Mouse (Mus musculus) lung, postnatal 10 days (tissue): ENCODE data around the gene Eprs.
A peak's percentile ranks its signal among the peaks of the same experiment; 100 is the strongest.

Source experiments
- DNase-seq: peaks from one replicate; pipeline ENCODE4 v3.0.0; 2021

Eprs gene

DNA sequence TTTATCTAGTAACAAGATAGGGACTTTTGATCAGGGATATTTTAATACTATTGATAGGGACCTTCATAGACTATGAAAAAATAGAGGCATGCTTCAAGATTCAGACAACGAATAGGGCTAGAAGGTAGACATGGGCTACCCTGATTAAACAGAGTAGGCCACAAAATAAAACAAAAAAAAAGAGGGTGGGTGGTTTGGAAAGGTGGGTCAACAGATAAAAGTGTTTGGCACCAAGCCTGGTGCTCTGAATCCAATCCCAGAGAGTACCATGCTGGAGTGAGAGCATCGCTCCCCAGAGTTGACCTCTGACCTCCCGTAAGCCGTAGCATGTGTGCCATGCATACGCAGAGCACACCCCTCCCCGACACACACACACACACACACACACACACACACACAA lies 89.6 kb downstream of the Eprs start:
- DNase-seq: no peak

DNA sequence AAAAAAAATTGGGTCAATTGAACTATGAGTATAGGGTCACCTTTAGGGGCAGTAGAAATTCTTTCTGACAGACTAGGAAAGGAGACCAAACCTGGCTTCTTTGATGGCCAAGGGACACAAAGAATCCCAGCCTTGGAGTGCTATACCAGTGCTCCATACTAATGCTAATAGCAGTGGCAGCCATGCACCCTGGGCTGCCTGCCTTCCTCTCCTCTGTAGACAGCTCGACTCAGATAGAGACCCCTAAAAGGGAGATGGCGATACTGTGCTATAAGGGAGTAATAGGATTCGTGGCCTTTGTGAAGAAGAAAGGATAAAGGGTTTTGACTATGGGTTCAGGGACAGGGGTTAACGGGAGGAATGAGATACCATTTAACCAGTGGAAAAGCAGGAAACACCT lies 91.3 kb downstream of the Eprs start:
- no peak for DNase-seq

DNA sequence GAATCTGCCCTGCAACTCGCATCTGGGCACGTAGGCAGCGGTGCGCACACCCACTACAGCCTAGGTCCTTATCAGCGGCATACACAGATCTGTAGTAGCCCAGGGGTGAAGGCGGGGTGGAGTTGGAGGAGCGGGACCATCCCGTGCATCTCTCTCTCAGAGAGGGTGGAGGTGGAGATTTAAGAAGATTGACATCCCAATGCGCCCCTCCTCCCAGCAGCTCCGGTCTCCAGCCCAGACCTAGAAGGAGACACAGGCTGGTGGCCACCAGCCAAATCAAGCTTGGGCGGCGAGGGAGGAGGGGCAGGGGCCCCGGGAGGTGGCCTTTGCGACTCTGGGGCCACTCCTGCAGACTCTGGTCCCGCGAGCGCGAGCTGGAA lies 91.7 kb downstream of the Eprs start, which contains the start of gene Slc30a10:
Slc30a10 (plus strand) TSS at position 274 of the 380 bp plus-strand sequence.
- DNase-seq: peak; percentile 12

DNA sequence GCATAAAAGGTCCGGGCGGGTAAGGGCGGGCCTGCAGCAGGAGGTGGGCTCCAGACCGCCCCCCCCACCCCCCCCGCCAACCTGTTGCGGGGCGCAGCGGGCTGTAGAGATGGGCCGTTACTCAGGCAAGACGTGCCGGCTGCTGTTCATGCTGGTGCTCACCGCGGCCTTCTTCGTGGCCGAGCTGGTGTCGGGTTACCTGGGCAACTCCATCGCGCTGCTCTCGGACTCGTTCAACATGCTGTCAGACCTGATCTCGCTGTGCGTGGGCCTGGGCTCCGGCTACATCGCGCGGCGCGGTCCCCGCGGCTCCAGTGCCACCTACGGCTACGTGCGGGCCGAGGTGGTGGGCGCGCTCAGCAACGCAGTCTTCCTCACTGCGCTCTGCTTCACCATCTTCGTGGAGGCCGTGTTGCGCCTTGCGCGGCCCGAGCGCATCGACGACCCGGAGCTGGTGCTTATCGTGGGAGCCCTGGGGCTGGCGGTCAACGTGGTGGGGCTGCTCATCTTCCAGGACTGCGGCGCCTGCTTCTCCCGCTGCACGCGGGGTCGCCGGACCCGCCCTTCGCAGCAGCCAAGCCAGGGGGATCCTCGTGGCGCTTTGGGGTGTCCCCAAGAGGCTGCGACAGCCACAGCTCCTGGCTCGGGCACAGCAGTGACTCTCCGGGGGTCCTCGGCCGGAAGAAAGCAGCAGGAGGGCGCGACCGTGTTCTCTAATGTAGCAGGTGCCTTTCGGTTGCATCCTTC lies 92.3 kb downstream of the Eprs start:
- DNase-seq: no peak

DNA sequence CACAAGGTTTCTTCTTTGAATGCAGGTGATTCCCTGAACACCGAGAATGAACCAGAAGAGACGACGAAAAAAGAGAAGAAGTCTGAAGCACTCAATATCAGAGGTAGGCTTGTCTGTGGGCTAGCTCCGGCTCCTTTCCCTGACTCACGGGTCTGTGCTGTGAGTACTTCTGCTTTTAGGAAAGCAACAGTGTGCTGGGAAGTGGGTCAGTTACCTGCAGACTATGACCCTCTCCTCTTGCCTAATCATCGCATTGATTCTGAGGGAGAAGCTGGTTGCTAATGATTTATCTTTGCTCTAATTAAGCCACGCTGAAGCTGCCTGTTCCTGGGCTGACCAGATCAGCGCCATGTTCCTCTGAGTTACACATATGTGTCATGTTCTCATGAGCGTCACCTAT lies 93.5 kb downstream of the Eprs start:
- DNase-seq: no peak

DNA sequence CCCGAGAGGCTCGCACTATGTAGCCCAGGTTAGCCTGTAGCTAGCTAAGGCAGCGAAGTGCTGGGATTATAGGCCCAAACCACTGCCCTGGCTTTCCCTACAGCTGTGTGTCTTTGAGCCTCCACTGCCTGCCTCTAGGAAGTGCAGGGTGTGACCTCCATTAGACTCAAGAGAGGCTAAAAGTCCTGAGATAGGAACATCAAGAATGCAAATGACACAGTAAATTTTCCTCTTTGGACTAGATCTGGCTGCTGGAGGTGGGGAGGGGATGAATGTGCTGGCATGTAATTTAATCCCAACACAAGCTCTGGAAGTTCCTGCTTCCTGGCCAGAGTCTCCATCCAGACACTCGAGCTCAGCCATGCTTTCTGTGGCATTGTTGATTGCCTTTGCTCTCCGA lies 97.3 kb downstream of the Eprs start:
- DNase-seq: no peak

- no peak for DNase-seq
Measured at GRCm38 (mm10) chr1:185462889-185463288, 100.0 kb downstream of the Eprs start.

- no peak for DNase-seq
Measured at GRCm38 (mm10) chr1:185469551-185470021, 106.7 kb downstream of the Eprs start.

DNA sequence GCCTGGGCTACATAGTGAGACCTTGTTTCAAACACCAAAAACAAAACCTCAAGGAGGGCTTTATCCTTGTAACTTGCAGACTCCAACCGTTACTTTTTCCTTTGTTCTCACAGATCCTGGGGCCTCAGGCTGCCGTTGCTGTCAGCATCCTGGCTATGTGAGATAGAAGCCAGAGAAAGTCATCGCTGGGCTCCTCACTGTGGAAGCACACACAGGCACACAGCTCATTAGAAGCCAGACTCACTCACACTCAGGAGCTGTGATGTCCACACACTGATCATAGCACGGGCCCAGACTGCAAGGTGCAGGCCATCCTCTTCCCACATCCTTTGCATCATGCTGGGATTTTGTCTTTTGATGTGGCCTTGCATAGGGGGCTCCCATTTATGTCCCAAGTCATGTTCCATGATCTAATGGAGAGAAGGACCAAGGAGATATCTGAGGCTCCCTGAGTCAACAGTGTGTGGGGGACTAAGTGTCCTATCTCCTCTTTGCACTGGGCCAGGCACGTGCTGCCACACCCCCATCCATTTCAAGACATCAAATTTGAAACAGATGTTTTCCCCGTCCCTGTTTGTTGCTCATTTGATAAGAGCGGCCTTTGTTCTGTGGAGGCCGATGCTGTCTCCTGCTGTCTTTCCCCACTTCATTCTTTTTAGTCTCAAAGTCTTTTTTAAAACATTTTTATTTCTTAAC lies 109.3 kb downstream of the Eprs start:
- DNase-seq: no peak

DNA sequence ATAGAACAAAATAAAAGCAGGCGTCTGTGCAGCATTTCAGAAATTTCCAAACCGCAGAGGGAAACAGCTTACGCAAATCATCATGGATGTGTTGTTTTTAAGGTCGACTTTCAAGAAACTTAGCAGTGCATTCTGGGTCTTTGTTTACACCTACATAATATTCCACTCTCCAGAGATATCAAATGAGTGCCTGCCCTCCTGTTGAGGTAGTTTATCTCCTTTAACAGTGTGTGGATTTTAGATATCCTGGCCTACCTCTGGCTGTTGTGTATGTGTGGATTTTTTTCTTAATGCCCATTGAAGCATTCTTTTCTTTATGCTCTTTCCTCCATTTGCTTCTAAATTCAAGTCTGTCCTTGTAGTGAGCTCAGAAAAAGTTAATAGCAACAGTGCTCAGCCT lies 109.9 kb downstream of the Eprs start:
- no peak for DNase-seq

- no peak for DNase-seq
Measured at GRCm38 (mm10) chr1:185473437-185473836, 110.6 kb downstream of the Eprs start.
